Mouse (Mus musculus) thymus, adult 2 months (tissue): ENCODE results near the gene Kctd6. TPM values are rescaled to one million over a fixed set of nuclear protein-coding genes. Genes with fewer than 3 reads are reported as not detected.

Experiments
- DNase-seq: peaks from one replicate; pipeline ENCODE4 v3.0.0; 2021
- H3K27ac ChIP-seq: fragments of 200-500 bp; 2 replicates; pipeline ENCODE4 v1.5.1; 2012; ENCODE audit warnings: low read length, control low read depth; ENCODE audit not compliant: control insufficient read depth, insufficient read depth
- H3K27me3 ChIP-seq: fragments of 200-500 bp; 2 replicates; pipeline ENCODE4 v1.6.1; 2012; ENCODE audit warnings: mild to moderate bottlenecking, low read length, moderate library complexity, mixed read lengths; ENCODE audit not compliant: control insufficient read depth, insufficient read depth
- H3K36me3 ChIP-seq: fragments of 200-500 bp; 2 replicates; pipeline ENCODE4 v1.6.1; 2012; ENCODE audit warnings: mild to moderate bottlenecking, low read length, moderate library complexity; ENCODE audit not compliant: control insufficient read depth, insufficient read depth
- H3K4me1 ChIP-seq: fragments of 200-500 bp; replicated peaks from 2 replicates; pipeline ENCODE4 v1.6.1; 2012; ENCODE audit warnings: low read length; ENCODE audit not compliant: control insufficient read depth, insufficient read depth
- H3K4me3 ChIP-seq: fragments of 200-500 bp; 2 replicates; pipeline ENCODE4 v1.5.1; 2012; ENCODE audit warnings: mild to moderate bottlenecking, low read length, control low read depth, moderate library complexity; ENCODE audit not compliant: control insufficient read depth, insufficient read depth
- CTCF ChIP-seq: fragments of 200-500 bp; IDR thresholded peaks from 2 replicates; pipeline ENCODE4 v1.5.1; 2012; ENCODE audit warnings: mild to moderate bottlenecking, control low read depth, low read length, moderate library complexity, borderline replicate concordance; ENCODE audit not compliant: control insufficient read depth, poor library complexity, insufficient read depth; ENCODE audit errors: extremely low read depth
- POLR2A ChIP-seq: fragments of 200-500 bp; IDR thresholded peaks from 2 replicates; pipeline ENCODE4 v1.6.1; 2012; ENCODE audit warnings: mild to moderate bottlenecking, low read length, control low read depth, moderate library complexity; ENCODE audit not compliant: control insufficient read depth, poor library complexity, insufficient read depth; ENCODE audit errors: extremely low read depth
- WGBS: fragments of 180-500 bp; shearing (Covaris S2); methylation state at CpG from one replicate; pipeline ENCODE4 v1.1.7; 2018; 5-methylcytosine and 5-hydroxymethylcytosine counted together
- polyA plus RNA-seq: library from polyadenylated mRNA; depleted of rRNA; stranded (reverse); fragments of >200 nt; gene quantifications from 2 replicates; pipeline ENCODE4 v1.2.3, GENCODE M21; 2012

Kctd6 gene
- polyA plus RNA-seq, 1 experiment = 6.6 TPM

DNA sequence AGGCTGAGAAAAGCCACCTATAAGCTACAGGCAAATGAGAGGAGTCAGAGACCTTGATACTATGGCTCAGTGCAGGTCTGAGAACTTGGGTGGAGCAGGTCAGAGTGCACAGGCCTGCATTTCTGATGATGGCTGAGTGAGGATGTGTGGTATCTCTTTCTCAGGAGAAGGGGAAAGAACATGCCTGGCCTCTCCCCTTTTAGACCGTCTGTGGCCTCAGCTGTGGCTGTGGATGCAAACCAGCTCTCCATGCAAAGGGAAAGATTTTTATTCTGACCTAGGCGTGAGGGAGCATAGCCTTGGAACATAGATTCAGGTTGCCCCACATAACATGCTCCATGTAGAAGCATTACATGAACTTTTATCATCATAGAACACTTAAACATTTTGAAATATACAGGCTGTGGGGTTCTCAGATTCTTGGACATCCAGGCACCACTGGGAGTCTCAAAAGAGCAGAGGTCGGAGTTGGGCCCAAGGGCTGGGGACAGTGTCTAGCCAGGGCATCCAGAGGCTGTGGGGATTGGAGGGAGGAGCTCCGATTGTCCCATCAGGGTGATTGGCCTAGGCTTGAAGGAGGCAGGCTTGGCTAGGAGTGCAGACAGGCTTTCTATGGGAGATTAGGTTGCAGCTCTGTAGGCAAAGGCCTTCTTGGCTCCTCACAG is 33.4 kb upstream of the Kctd6 start:
- no peaks in the 10 kb centered on the region for H3K4me1 ChIP-seq
- no peak for DNase-seq
- TF ChIP-seq CTCF = no peak
- no peak for TF ChIP-seq POLR2A
- no peak overlapping the region for H3K4me3 ChIP-seq
- H3K27ac ChIP-seq = no peak overlapping the region
- 89% methylated on average over 4 of the region's 4 CpGs for WGBS
- H3K36me3 ChIP-seq = no peaks in the 10 kb centered on the region
- no peaks in the 10 kb centered on the region for H3K27me3 ChIP-seq

- Histone ChIP-seq H3K4me1 (no peaks in the 10 kb centered on the region), H3K27ac (no peak overlapping the region), H3K4me3 (no peak overlapping the region), H3K27me3 (no peaks in the 10 kb centered on the region), H3K36me3 (no peaks in the 10 kb centered on the region)
- 79% methylated on average over 3 of the region's 3 CpGs for WGBS
- TF ChIP-seq CTCF (no peak), POLR2A (no peak)
- DNase-seq = no peak
Observed at GRCm38 (mm10) chr14:8183330-8183729, 30.6 kb upstream of the Kctd6 start.

DNA sequence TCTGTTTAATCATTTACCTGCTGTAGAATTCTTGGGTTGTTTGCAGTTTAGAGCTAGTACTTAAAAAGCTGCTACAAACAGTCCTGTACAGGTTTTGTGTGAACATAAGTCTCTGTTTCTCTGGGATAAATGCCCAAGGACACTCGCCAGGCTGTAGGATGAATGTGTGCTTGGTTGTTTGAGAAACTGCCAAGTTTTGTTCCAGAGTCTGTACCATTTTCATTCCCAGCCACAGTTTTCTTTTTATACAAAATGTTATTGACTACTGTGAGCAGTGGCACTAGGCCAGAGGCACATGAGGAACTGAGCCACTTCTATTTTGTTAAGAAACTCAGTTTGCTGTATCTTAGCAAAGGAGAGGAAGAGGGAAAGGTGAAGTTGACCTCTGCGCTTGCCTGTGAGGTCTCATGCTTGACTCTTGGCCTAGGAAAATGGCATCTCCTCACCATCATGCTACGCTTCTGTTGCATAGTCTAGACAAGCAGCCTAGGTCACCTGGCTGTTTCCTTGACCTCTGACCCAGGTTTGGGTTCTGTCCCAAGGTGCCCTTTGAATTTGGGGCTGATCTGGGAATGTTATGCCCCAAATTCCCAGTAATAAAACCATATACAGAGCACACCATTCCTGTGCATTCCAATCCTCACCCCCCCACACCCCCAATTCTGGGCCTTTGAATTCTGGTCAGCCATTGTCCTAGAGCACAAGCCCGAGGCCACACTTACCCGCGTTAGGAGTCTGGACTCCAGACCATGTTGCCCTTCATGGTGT is 27.5 kb upstream of the Kctd6 start:
- 93% methylated on average over 6 of the region's 6 CpGs for WGBS
- H3K27me3 ChIP-seq = no peaks in the 10 kb centered on the region
- no peaks in the 10 kb centered on the region for H3K4me1 ChIP-seq
- no peak overlapping the region for H3K4me3 ChIP-seq
- H3K27ac ChIP-seq = no peak overlapping the region
- TF ChIP-seq CTCF = no peak
- DNase-seq = no peak
- H3K36me3 ChIP-seq = no peaks in the 10 kb centered on the region

DNA sequence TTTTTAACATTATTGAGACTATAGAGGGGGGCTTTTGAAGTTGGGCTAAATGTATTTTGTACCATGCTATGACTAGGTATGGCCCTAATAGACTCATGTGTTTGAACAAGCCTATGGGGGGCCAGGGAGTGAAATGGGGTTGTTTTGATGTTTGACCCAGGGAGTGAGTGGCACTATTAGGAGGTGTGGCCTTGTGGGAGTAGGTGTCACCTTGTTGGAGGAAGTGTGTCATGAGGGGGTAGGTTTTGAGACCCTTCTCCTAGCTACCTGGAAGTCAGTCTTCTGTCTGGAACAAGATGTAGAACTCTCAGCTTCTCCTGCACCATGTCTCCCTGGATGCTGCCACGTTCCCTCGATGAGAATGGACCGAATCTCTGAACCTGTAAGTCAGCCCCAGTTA is 23.4 kb upstream of the Kctd6 start:
- Histone ChIP-seq H3K27me3 (no peaks in the 10 kb centered on the region), H3K4me1 (no peaks in the 10 kb centered on the region), H3K4me3 (no peak overlapping the region), H3K36me3 (no peaks in the 10 kb centered on the region), H3K27ac (no peak overlapping the region)
- DNase-seq = no peak
- 98% methylated on average over 3 of the region's 3 CpGs for WGBS
- TF ChIP-seq CTCF = no peak
- TF ChIP-seq POLR2A = no peak

DNA sequence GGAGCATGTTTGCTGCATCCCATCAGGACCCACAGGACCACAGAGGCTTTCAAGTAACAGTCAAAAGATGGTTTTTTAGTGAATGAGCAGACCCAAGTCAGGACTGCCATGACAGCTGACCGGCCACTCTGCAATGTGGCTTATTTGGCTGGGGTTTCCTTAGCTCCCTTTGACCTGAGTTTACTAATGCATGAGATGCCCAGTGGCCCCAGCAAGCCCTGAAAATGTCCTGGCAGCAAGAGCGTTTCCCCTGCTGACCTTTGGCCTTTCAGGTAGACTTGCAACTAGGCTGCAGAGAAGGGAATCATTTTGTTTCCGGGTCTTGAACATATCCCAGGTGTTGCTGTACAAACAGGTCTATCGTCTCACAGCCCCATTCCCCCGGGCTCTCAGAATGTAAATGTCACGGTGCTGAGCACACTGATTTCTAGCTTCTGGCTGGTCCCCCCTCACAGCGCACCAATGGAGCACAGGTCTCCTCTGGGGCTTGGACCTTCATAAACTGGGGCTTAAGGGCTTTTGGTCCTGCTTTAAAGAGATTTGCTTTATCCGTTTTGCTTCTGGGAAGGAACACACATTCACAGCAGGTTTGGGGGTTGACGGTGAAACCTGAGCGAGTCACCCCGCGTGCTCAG is 22.5 kb upstream of the Kctd6 start:
- Histone ChIP-seq H3K27ac (no peak overlapping the region), H3K4me3 (no peak overlapping the region), H3K4me1 (no peaks in the 10 kb centered on the region), H3K27me3 (no peaks in the 10 kb centered on the region), H3K36me3 (no peaks in the 10 kb centered on the region)
- WGBS = 90% methylated on average over 12 of the region's 12 CpGs
- DNase-seq = no peak
- TF ChIP-seq CTCF = no peak
- TF ChIP-seq POLR2A = no peak

GRCm38 (mm10) chr14:8192727-8193126 is 21.2 kb upstream of the Kctd6 start:
- H3K4me3 ChIP-seq = no peak overlapping the region
- H3K27ac ChIP-seq = no peak overlapping the region
- no peak for DNase-seq
- no peaks in the 10 kb centered on the region for H3K36me3 ChIP-seq
- no peaks in the 10 kb centered on the region for H3K4me1 ChIP-seq
- TF ChIP-seq CTCF (no peak), POLR2A (no peak)
- no peaks in the 10 kb centered on the region for H3K27me3 ChIP-seq
- WGBS = 94% methylated on average over 6 of the region's 6 CpGs

- H3K4me3 ChIP-seq = no peak overlapping the region
- no peak for DNase-seq
Observed at GRCm38 (mm10) chr14:8200769-8201168, 13.2 kb upstream of the Kctd6 start.

More at GRCm38 (mm10) chr14:8200769-8201168, 13.2 kb upstream of the Kctd6 start:
- WGBS = 87% methylated on average over 5 of the region's 5 CpGs
- Histone ChIP-seq H3K27ac (no peak overlapping the region), H3K36me3 (no peaks in the 10 kb centered on the region), H3K27me3 (no peaks in the 10 kb centered on the region), H3K4me1 (no peaks in the 10 kb centered on the region)
- TF ChIP-seq CTCF (no peak), POLR2A (no peak)
